Mouse (Mus musculus) heart, adult 2 months (tissue): ENCODE results near the gene Tchhl1.

ENCODE experiments used
- CTCF ChIP-seq: fragments of 200-600 bp; IDR thresholded peaks from 2 replicates; pipeline ENCODE4 v1.8.1; 2022; ENCODE audit warnings: antibody characterized with exemption, mild to moderate bottlenecking, moderate library complexity
- POLR2A ChIP-seq: fragments of 200-500 bp; IDR thresholded peaks from 2 replicates; pipeline ENCODE4 v1.6.1; 2011; ENCODE audit warnings: mild to moderate bottlenecking, low read depth, low read length, control low read depth; ENCODE audit not compliant: insufficient read depth

DNA sequence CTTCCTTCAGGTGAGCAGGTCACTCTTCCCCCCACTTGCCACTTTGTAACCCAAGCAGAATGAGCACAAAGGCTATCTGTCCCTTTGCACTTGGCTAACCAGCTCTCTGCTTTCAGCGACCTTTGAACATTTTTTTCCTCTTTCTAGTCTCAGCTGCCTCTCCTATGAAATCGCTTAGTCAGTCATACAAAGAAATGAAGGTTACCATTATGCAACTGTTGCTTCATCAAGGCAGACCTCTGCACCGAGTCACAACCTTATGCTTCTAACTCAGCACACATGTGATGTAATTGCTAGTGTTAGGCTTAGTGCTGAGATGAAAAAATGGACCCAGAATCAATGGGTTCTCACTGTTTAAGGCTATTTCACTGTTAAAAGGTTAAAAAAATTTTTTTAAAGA is 1.1 kb downstream of the Tchhl1 start:
- TF ChIP-seq CTCF (no peak), POLR2A (no peak)
